Mouse (Mus musculus): Measurements from ENCODE around the gene Hspa5. TPM values are rescaled to one million over a fixed set of nuclear protein-coding genes. Genes with fewer than 3 reads are reported as not detected.

Gene Hspa5
- 633 and 771 TPM in 2 replicates for total RNA-seq (2023)

GRCm38 (mm10) chr2:34771368-34772226 lies at the start of gene Hspa5:
Gene Hspa5, plus strand, starts transcription at chr2:34771970.

GRCm38 (mm10) chr2:34754551-34755358 lies 17.0 kb upstream of the Hspa5 start, which contains the start of gene Gapvd1:
Gene Gapvd1, minus strand, starts transcription at chr2:34755232.

GRCm38 (mm10) chr2:34799357-34800256 lies 27.8 kb downstream of the Hspa5 start, which contains the start of gene Rabepk:
Gene Rabepk, minus strand, starts transcription at chr2:34799912.

GRCm38 (mm10) chr2:34825827-34826459 lies 54.2 kb downstream of the Hspa5 start, which contains the start of gene Fbxw2:
Gene Fbxw2, minus strand, starts transcription at chr2:34826311.

Other genes starting within 250 kb of the Hspa5 start
- gene Gapvd1, start 16.7 kb upstream of the Hspa5 start, total RNA-seq (2023): 77.9 and 115 TPM in 2 replicates
- 5.0 and 6.9 TPM in 2 replicates for gene Rabepk, start 27.9 kb downstream of the Hspa5 start, total RNA-seq (2023)
- gene Fbxw2, start 54.3 kb downstream of the Hspa5 start, total RNA-seq (2023): 126 and 150 TPM in 2 replicates
- gene Gm34653, start 61.0 kb downstream of the Hspa5 start, total RNA-seq (2023): not detected in 2 replicates
- not detected in 2 replicates for gene Cutal, start 102.4 kb downstream of the Hspa5 start, total RNA-seq (2023)
- gene Psmd5, start 103.0 kb downstream of the Hspa5 start, total RNA-seq (2023): 11.6 and 21.5 TPM in 2 replicates
- gene Phf19, start 142.1 kb downstream of the Hspa5 start, total RNA-seq (2023): 9.7 and 11.0 TPM in 2 replicates
- 15.9 and 21.1 TPM in 2 replicates for gene Traf1, start 189.8 kb downstream of the Hspa5 start, total RNA-seq (2023)